Mouse (Mus musculus): ENCODE data around the gene Rwdd3. TPM values are rescaled to one million over a fixed set of nuclear protein-coding genes. Genes with fewer than 3 reads are reported as not detected.

Rwdd3 gene
- total and polyA plus RNA-seq, 3 experiments = 0.96 to 2.2 (median 2.1) TPM

DNA sequence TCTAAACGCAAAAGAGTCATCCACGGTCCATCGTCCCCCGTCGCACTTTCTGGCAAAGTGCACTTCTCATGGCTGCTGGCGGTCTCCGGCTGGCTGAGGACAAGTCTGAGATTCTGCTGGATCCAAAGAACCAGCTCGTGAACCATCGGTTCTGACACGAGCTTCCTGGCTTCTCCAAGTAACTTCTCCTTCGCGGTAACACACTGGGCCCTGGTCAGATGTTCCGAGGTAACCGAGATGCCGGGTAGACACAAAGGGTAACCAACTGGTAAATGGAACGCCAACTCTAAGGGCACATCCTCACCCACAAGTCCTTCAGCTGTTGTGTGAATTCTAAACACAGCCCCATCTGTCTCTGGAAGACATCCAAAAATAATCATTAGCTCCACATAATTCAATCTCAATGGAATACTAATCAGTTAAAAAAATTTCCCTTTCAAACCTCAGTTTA lies 12.6 kb downstream of the Rwdd3 start:
- no peaks in the 10 kb centered on the region for H3K36me3 ChIP-seq (ENCODE audit: control insufficient read depth, insufficient read depth, low read length)
- no peak for DNase-seq
- H3K4me1 ChIP-seq (ENCODE audit: control insufficient read depth, insufficient read depth, low read length) = peaks cover 1% of the 10 kb centered on the region; the same call in 1 of the 2 replicates
- 93% methylated on average over 16 of the region's 16 CpGs for WGBS
- intact Hi-C loops (cut with DNase I) = no loop called here
- no peaks in the 10 kb centered on the region for H3K79me2 ChIP-seq (replicated peaks; ENCODE audit: control insufficient read depth, insufficient read depth, low read length)
- H3K27me3 ChIP-seq (ENCODE audit: control insufficient read depth, insufficient read depth, low read length) = no peaks in the 10 kb centered on the region
- no peak overlapping the region for H3K9ac ChIP-seq (ENCODE audit: low read depth, low read length)
- no peak overlapping the region for H3K4me3 ChIP-seq
- no peak overlapping the region for H3K27ac ChIP-seq
- TF ChIP-seq CTCF (IDR thresholded peaks at IDR 0.05) = no peak
- TF ChIP-seq POLR2A (IDR thresholded peaks at IDR 0.05; ENCODE audit: insufficient read depth, low read depth, low read length) = no peak
- TF ChIP-seq EP300 (IDR thresholded peaks at IDR 0.05; ENCODE audit: insufficient read depth, low read depth, low read length) = no peak

- Histone ChIP-seq H3K27ac (no peak overlapping the region), H3K4me1 (ENCODE audit: control insufficient read depth, insufficient read depth, low read length) (peaks cover 1% of the 10 kb centered on the region; the same call in 1 of the 2 replicates), H3K79me2 (replicated peaks; ENCODE audit: control insufficient read depth, insufficient read depth, low read length) (no peaks in the 10 kb centered on the region), H3K9ac (ENCODE audit: low read depth, low read length) (no peak overlapping the region), H3K27me3 (ENCODE audit: control insufficient read depth, insufficient read depth, low read length) (no peaks in the 10 kb centered on the region), H3K4me3 (no peak overlapping the region), H3K36me3 (ENCODE audit: control insufficient read depth, insufficient read depth, low read length) (no peaks in the 10 kb centered on the region)
- intact Hi-C loops (cut with DNase I) = no loop called here
- WGBS = 83% methylated on average over 10 of the region's 10 CpGs
- DNase-seq = no peak
- TF ChIP-seq CTCF (IDR thresholded peaks at IDR 0.05) = no peak
- TF ChIP-seq POLR2A (IDR thresholded peaks at IDR 0.05; ENCODE audit: insufficient read depth, low read depth, low read length) = no peak
- TF ChIP-seq EP300 (IDR thresholded peaks at IDR 0.05; ENCODE audit: insufficient read depth, low read depth, low read length) = no peak
Measured at GRCm38 (mm10) chr3:121157546-121158330, 13.8 kb downstream of the Rwdd3 start.

DNA sequence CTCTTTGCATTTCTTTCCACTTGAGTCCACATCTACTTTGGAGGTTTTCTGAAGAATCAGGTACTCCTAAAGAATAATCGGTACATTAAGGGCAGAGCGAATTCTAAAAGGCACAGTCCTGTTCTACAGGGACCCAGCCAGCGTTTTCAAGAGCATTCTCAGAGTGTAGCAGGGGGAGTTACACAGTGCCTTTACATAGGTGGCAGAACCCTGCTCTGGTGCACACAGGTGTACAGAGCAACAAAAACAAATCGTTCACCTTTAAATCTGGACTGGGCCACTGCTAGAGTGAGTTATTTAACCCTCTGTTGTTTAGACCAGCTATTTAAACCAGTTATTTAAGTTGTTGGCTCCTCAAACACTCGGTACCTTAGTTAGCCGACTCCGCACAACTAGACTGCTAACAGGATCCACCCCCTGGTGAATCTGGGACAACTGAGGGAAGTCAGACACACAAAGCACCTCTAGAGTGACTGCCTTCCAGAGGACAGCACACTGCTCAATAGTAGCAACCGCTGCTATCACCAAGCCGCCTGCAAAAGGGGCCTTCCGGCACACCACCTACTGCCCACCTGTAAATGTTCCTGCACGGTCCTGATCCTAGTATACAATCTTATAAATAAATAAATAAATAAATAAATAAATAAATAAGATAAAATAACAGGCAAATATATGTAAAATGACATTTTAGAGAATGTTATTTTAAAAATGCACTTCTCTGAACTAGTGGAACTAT lies 14.9 kb downstream of the Rwdd3 start:
- Histone ChIP-seq H3K27me3 (ENCODE audit: control insufficient read depth, insufficient read depth, low read length) (no peaks in the 10 kb centered on the region), H3K27ac (no peak overlapping the region), H3K36me3 (ENCODE audit: control insufficient read depth, insufficient read depth, low read length) (no peaks in the 10 kb centered on the region), H3K4me3 (no peak overlapping the region), H3K4me1 (ENCODE audit: control insufficient read depth, insufficient read depth, low read length) (peaks cover under 1% of the 10 kb centered on the region; the same call in 1 of the 2 replicates), H3K9ac (ENCODE audit: low read depth, low read length) (no peak overlapping the region), H3K79me2 (replicated peaks; ENCODE audit: control insufficient read depth, insufficient read depth, low read length) (no peaks in the 10 kb centered on the region)
- no peak for DNase-seq
- 85% methylated on average over 11 of the region's 11 CpGs for WGBS
- TF ChIP-seq CTCF (IDR thresholded peaks at IDR 0.05) (no peak), POLR2A (IDR thresholded peaks at IDR 0.05; ENCODE audit: insufficient read depth, low read depth, low read length) (no peak)
- intact Hi-C loops (cut with DNase I) = no loop called here

- Histone ChIP-seq H3K4me3 (no peak overlapping the region), H3K36me3 (ENCODE audit: control insufficient read depth, insufficient read depth, low read length) (no peaks in the 10 kb centered on the region), H3K27ac (no peak overlapping the region), H3K27me3 (ENCODE audit: control insufficient read depth, insufficient read depth, low read length) (no peaks in the 10 kb centered on the region), H3K4me1 (ENCODE audit: control insufficient read depth, insufficient read depth, low read length) (no peaks in the 10 kb centered on the region), H3K9ac (ENCODE audit: low read depth, low read length) (no peak overlapping the region), H3K79me2 (replicated peaks; ENCODE audit: control insufficient read depth, insufficient read depth, low read length) (no peaks in the 10 kb centered on the region)
- no peak for DNase-seq
- TF ChIP-seq CTCF (IDR thresholded peaks at IDR 0.05) (no peak), POLR2A (IDR thresholded peaks at IDR 0.05; ENCODE audit: insufficient read depth, low read depth, low read length) (no peak), EP300 (IDR thresholded peaks at IDR 0.05; ENCODE audit: insufficient read depth, low read depth, low read length) (no peak)
- intact Hi-C loops (cut with DNase I) = no loop called here
- WGBS = 57% methylated on average over 7 of the region's 7 CpGs
Measured at GRCm38 (mm10) chr3:121156043-121156442, 15.5 kb downstream of the Rwdd3 start.

DNA sequence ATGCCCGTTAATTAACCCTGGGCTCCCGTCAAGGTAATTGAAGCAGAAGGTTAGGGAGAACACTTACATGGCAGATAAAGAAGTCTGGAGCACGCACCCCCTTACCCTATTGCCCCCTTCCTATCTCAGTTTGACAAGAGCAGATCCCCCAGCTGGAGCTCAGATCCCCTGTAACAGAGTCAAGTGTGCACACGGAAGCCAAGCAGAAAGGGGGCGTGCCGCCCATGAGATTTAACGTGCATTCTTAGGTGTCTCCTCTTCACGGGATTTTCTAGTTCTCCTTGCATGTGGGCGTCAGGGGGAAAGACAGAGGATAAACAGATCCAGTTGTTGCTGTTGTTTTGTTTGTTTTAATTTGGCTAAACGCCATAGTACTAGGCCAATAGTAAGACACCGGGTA lies 37.6 kb downstream of the Rwdd3 start:
- 73% methylated on average over 11 of the region's 11 CpGs for WGBS
- H3K4me1 ChIP-seq (ENCODE audit: control insufficient read depth, insufficient read depth, low read length) = no peaks in the 10 kb centered on the region
- no peaks in the 10 kb centered on the region for H3K27me3 ChIP-seq (ENCODE audit: control insufficient read depth, insufficient read depth, low read length)
- DNase-seq = no peak
- H3K4me3 ChIP-seq = no peak overlapping the region
- H3K36me3 ChIP-seq (ENCODE audit: control insufficient read depth, insufficient read depth, low read length) = no peaks in the 10 kb centered on the region
- TF ChIP-seq EP300 (IDR thresholded peaks at IDR 0.05; ENCODE audit: insufficient read depth, low read depth, low read length) (no peak), POLR2A (IDR thresholded peaks at IDR 0.05; ENCODE audit: insufficient read depth, low read depth, low read length) (no peak), CTCF (IDR thresholded peaks at IDR 0.05) (no peak)
- H3K27ac ChIP-seq = no peak overlapping the region
- intact Hi-C loops (cut with DNase I) = no loop called here
- H3K9ac ChIP-seq (ENCODE audit: low read depth, low read length) = no peak overlapping the region
- H3K79me2 ChIP-seq (replicated peaks; ENCODE audit: control insufficient read depth, insufficient read depth, low read length) = no peaks in the 10 kb centered on the region

GRCm38 (mm10) chr3:121133039-121133438 lies 38.5 kb downstream of the Rwdd3 start:
- Histone ChIP-seq H3K36me3 (ENCODE audit: control insufficient read depth, insufficient read depth, low read length) (no peaks in the 10 kb centered on the region), H3K4me1 (ENCODE audit: control insufficient read depth, insufficient read depth, low read length) (no peaks in the 10 kb centered on the region), H3K27ac (no peak overlapping the region), H3K9ac (ENCODE audit: low read depth, low read length) (no peak overlapping the region), H3K79me2 (replicated peaks; ENCODE audit: control insufficient read depth, insufficient read depth, low read length) (no peaks in the 10 kb centered on the region), H3K27me3 (ENCODE audit: control insufficient read depth, insufficient read depth, low read length) (no peaks in the 10 kb centered on the region), H3K4me3 (no peak overlapping the region)
- WGBS = 55% methylated on average over 5 of the region's 5 CpGs
- intact Hi-C loops (cut with DNase I) = no loop called here
- no peak for DNase-seq
- TF ChIP-seq EP300 (IDR thresholded peaks at IDR 0.05; ENCODE audit: insufficient read depth, low read depth, low read length) (no peak), CTCF (IDR thresholded peaks at IDR 0.05) (no peak), POLR2A (IDR thresholded peaks at IDR 0.05; ENCODE audit: insufficient read depth, low read depth, low read length) (no peak)
